Mouse (Mus musculus) gastrocnemius, postnatal 25 days (tissue): ENCODE data around the gene Tns1. TPM values are rescaled to one million over a fixed set of nuclear protein-coding genes. Genes with fewer than 3 reads are reported as not detected.
"Not testable (repeated sequence)": the region's sequence is repeated elsewhere in the genome, so short reads cannot be mapped to it uniquely, and the experiment has no call there.

Experiments
- DNase-seq: peaks from one replicate; pipeline ENCODE4 v3.0.0; 2022
- total RNA-seq, 2 experiments: library from RNA; stranded (reverse); gene quantifications; 1 replicate in 1 of 2; 2 replicates in 1 of 2; pipeline ENCODE4 v1.2.3; 2021

Tns1 gene
- total RNA-seq, 2 experiments from 2014 or later: 205 to 234 TPM

DNA sequence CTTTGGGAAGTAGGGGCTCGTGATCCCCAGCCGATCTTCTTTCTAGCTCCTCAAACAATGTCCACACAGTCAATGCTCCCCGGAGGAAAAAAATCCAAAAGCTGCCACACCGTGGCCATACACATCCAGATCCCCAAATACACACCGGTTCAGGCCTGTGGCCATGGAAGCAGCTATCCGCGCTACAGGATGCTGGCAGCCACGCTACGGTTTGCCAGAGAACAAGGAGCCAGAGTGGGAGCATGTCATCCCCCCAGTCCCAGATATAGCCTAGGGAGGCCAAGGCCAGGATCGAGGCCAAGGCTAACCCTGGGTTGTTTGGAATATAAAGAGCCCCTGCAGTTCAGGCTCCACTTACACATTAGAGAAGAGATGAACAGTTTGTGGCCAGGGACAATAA lies 211.8 kb downstream of the Tns1 start:
- no peak for DNase-seq

DNA sequence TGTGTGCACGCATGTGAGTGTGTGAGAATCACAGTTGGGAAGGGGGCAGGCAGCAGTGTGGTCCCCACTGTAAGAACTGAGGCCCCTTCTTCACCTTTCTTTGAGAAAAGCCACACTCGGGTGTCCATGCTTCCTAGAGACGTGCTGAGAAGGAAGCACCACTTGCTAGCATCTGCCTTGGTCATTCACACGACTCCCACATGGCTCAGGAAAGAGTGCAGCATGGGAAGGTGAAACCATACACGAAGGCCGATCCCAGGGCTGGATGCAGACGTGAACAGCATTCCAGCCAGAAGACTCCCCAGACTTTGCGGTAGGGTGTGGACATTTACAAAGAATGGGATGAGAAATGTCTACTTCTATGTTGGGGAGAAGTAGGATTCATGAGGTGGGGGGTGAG lies 212.3 kb downstream of the Tns1 start:
- no peak for DNase-seq

DNA sequence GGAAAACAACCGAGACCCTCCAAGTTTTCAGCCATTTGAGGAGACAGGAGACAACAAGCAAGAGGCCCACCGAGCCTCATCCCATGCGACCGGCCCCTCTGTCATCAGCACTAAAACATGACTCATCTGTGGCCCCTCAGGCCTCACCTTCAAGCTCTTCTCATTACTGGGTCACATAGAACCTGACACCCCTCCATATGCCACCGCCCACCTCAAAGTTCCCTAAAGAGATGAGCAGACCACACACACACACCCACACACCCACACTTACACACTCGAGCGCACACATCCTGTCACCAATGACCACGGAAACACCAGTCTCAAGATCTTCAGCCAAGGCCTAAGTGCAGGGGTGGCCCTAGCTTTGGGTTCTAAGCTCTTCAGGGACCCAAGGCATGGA lies 213.5 kb downstream of the Tns1 start:
- DNase-seq: no peak

DNA sequence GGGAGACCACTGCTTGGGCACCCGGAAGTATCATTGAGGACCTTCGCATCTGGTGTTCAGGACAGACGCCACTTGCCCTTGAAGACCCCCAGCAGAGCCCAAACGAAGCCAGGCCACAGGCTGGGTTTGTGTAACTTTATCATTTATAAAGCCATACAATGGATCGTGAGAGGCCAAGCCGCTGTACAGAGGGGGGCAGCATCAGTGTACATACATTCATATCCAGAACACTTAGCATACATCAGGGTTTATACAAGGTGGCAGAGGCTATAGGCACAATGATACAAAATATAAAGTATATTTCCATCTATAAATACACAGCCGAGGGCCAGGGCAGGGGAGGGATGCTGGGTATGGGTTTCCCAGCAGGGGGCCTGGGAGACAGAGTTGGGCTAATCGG lies 214.1 kb downstream of the Tns1 start:
- no peak for DNase-seq

DNA sequence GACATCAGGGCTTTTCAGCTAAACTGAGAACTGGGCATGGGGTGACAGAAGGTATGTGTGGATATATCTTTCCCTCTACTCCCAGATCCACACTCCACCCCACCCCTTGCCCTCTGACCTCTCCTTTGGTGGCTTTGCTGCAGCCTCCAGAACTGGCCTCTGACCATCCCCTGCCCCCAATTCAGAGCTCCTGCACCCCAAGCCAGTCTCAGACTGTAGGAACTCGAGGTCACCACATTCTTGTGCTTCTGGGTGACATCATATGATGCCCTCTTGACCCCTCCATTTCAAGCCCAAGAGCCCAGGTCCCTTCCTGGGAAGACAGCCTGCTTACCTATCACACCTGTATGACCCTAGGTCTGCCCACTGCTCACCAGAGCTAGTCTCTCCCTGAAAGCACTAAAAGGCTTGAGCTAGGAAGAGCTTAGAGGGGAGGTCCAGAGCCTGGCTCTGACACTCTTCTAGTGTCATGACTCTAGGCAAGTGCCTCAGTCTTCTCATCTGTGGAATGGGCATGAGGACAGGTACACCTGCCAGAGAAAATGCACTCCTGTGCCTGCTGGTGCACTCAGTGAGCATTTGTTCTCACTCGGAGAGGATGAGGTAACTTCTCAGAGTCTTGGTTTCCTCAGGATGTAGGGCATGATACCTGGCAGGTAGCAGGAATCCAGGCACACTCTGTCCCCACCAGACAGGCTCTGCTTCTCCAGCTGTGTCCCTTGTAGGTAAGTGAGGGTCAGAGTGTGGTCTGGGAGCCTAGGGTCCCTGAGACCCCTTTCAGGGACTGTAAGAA lies 214.9 kb downstream of the Tns1 start:
- DNase-seq: no peak

DNA sequence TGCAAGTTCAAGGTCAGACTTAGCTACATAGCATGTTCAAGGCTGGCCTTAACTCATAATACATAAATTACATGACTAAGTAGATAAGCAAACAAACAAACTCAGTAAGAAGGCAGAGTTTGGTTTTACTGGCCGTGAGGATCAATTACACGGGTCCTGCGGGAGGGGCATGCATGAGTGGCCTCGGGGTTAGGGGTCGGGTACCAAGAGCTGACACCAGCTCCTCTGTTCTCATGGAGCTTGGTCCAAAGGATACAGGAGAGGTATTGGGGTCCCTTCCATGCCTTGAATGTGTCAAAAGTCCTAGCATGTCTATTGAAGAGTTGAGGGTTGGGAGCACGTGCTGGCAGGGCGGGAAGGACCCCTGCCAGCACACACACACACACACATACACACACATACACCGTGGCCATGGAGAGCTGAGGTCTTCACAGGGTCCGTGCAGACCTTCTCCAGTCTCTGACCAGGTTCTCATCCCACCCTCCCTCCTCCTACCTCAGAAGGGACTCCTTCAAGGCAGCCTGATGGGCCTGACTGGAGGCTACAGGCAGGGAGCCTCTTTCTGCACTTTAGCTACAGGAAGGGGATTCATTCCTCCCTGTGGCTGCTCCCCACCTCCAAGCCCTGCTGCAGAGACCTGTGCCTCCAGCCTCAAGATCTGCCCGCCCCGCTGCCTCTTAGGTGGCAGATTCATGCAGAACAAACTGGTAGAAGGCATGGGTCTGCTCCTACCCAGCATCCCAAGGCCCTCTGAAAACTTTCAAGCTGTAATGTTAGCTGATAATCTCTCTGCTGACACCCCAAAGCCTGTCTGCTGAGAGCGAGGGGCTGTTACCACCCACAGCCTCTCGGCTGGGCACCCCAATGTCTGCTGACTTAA lies 215.9 kb downstream of the Tns1 start:
- no peak for DNase-seq

DNA sequence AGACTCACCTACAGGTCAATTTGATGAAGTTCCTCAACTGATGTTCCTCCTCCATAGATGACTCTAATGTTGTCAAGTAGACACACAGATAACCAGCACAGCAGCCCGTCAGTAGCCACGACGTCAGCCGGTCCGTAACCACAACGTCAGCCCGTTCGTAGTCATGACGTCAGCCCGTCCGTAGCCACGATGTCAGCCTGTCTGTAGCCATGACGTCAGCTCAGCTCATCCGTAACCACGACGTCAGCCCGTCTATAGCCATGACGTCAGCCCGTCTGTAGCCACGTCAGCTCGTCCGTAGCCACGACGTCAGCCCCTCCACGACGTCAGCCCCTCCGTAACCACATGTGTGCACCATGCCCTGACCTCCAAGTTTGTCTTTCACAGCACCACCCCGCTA lies 217.1 kb downstream of the Tns1 start:
- DNase-seq: no peak

DNA sequence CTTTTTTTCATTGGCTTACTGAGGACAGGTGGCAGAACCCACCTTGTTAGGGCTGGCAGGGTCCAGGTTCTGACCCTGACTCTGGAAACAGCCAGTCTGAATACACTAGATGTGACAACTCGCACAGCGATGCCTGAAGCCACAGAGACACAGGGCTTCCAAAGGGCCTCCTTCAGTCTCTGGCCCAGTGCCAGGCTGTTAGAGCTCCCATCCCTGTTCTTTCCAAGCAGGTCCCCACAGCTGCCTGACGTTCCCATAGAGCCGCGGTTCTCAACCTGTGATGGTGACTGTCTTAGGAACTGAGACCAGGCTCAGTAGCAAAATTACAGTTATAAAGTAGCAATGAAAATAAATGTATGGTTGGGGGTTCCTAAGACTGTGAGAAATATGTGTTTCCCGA lies 217.9 kb downstream of the Tns1 start:
- DNase-seq: peak; percentile 12

DNA sequence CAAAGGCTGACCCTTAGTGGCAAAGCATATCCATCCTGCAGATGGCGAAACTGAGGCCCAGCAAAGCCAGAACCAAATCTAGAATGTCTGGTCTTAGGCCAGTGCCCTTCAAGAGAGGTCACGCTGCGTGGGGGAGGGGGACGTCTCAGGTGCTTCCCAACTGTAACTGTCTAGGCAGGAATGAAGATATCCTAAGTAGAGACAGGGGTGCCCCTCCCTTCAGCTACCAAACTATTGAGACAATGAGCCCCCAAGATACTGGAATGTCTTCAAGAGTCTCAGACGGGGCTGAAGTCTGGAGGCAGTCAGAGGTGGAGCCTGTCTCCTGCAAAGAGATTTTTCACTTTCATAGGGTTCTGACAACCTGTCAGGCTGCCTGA lies 218.4 kb downstream of the Tns1 start:
- no peak for DNase-seq

DNA sequence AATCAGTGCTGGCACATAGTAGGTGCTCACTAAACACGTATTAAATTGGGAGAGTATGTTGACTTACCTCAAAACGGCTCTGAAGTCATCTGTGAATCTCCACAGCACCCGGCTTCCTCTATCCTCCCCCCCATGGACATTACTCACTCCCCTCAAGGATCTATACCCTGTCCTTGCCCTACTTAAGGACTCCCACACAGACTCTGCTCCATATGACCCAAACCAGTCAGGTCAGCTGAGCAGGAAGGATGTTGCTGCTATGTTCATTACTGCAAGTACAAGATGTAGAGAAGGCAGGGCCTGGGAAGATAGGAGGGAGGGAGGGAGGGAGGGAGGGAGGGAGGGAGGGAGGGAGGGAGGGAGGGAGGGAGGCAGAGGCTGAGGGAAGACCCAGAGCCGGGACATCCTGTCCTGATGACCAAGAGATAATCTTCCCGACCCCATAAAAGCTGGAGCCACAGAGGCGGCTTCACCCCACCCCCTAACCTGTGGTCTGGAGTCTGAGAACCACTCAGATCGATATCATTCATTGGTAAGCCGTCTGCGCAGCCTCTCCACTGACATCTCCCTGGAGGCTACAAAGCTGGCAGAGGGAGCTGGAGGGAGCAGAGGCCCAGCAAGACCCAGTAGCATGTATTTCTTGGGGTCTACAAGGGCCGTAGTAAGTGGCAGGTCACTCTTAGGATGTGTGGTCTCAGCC lies 219.0 kb downstream of the Tns1 start:
- peak; percentile 14 for DNase-seq

DNA sequence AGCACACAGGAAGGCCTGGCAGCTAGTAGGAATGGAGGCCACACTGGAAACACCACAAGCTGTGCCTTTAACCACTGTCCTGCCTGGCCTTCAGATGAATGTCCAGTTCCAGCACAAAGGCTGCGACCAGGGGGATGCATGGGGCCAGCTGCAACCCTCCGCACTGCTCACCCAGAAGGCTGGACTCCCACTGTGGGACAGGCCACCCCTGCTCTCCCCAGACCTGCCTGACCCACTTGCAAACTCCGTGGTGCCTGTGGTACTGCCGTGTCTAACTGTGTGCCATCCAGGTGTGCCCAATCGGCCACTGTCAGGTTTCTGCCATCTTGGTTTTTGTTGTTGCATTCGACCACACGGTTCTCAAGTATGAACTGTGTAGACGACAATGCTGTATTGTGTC lies 219.6 kb downstream of the Tns1 start:
- no peak for DNase-seq

DNA sequence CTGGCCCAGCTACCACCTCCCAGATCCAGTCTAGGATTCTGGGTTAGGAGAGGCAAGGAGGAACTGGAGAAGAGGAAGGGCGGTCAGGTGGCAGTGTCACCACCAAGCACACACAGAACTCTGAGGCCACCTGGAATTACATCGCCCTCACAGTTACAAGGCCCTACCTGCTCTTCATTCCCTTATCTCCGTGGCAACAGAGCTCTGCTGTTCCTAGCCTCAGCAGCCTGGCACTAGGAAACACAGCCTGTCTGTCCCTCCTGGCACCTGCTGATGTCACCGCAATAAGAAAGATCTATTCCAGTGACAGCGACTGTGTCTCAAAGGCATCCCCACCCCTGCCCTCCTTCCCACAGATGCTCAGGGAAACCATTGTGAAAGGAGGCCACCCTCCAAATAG lies 221.2 kb downstream of the Tns1 start:
- DNase-seq: no peak

DNA sequence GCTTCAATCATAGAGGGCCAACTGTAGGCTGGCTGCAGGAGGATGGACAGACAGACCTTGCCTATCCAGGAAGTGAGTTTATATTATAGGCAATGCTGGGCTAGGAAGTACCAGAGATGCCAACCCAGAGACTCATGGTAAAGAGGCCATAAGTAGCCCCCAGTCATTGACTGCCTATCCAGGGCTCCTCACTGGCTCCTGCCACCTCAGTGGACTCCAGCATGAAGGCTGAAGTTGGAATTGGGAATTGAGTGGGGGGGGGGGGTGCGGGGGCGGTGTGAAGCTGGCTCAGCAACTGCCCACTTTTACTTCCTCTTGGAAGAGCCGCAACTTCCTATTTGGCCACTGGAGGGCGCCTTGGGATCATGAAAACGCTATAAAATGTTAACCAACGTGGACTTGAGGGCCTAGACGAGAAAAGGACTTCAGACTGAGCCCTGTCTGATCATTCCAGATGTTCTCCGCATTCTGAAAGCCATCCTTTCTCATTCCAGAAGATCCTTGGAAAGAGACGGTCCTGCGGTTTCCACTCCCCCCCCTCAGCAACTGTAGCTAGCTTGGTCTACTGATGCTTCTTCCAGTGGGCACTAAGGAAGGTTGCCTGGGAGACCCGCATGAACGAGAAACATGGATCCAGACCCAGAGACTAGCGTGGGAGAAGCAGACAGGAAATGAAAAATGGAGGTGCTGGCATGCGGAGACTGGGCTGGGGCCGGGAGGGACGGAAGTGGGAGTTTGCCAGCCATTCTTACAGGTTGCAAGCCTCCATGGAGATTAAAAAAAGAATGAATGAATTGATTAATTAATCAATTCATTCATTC lies 221.9 kb downstream of the Tns1 start:
- peak; percentile 29 for DNase-seq

DNA sequence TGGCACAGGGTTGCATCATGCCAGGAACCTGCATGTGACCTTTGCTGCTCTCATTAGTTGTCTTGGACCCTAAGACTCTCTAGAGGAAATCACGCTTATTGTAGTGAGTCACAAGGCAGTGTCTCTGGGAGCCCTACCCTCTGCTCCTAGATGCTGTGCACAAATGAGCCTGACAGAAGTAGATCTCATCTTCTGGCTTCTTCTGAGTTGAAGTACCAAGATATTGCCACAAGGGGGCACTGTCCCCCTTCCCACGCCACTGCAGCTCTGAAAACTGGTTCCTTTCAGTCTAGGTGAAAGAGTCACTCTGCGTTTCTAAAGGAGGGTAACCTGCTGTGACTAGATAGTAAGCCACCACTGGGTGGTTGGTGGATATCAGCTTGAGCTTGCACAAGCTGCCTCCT lies 222.8 kb downstream of the Tns1 start:
- peak; percentile 46 for DNase-seq

DNA sequence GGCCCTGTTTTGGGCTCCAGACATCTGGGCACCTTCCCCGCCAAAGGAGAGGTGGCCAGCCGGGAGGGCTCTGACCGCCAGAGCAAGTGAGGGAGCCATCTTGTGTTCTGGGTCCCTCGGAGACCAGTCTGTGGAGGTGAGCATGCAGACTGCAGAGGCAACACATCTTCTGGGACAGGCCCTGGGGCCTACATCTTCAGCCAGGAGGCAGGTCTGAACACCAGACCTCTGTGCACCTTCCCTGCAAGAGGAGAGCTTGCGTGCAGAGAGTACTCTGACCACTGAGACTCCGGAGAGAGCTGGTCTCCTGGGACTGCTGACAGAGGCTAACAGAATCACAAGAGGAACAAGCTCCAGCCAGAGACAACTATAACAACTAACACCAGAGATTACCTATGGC lies 228.8 kb downstream of the Tns1 start:
- not testable (repeated sequence) for DNase-seq

DNA sequence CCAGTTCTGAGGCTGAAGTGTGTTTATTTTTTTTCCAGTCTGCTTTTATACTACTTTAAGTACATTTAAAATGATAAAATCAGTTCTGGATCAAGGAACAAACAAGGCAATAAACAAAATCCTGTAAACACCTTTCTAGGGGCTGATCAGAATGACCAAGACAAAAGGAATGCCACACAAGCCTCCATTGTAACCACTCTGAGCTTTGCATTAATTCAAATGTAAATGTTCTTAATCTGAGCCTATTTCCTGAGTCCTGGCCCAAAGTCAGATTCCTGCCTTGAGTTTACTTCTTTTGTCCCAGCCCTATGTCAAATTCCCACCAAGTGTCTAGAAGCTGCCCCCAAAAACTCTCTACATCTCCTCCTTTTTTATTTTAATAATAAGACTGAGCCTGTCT lies 243.5 kb downstream of the Tns1 start:
- DNase-seq: no peak

DNA sequence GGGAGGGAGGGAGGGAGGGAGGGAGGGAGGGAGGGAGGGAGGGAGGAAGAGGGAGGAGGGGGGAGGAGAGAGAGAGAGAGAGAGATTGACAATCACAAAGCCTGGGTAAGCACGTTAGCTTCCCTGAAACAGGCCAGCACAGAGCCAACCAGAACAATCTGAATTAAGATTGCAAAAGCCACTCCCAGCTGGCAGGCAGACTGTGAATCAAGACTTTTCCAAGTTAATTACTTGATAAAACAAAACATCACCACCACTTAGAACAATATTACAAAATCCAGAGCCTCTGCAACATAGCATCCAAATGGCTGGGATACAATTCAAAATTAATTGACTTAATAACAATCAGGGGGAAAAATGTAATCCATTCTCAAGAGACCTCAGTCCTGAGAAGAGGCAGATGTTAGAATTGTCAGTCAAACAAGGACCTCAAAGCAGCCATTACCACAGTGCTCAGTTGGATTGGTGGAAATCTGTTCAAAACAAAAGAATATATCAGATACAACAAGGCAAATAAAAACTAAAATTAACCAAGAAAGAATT lies 248.5 kb downstream of the Tns1 start:
- DNase-seq: no peak

DNA sequence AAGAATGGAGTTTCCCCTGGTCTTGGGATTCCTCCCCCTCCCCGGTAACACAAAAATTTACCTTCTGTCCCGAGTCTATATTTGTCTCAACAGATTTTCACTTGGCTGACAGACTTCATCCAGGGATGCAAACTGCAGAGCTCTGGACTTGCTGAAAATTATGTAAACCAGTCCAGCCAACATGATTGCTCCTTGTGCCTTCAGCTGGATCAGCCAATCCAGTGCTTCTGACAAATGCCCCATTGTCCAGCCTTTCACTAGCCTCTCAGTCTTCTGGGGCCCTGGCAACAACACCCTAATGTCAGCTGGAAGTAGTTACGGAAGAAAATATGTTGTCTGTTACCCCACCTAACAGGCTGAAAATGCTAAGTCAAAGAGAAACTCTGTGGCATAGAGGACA lies 259.9 kb downstream of the Tns1 start:
- no peak for DNase-seq

DNA sequence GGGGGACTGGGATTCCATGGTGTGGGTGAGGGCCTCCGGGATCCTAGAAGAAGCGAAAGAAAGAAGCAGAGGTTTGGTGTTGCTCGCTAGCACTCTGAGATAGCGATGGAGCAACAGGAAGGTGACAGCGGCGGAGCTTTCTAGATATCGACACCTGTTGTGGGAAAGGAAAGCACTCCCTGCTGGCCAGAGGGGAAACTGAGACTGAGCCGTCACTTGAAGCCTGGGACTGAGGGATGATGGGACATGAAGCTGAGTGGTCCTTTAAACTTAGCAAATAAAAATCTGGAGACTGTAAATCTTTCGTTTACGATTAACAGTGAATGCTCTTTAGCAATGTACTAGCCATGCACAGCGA lies 261.2 kb downstream of the Tns1 start:
- no peak for DNase-seq

DNA sequence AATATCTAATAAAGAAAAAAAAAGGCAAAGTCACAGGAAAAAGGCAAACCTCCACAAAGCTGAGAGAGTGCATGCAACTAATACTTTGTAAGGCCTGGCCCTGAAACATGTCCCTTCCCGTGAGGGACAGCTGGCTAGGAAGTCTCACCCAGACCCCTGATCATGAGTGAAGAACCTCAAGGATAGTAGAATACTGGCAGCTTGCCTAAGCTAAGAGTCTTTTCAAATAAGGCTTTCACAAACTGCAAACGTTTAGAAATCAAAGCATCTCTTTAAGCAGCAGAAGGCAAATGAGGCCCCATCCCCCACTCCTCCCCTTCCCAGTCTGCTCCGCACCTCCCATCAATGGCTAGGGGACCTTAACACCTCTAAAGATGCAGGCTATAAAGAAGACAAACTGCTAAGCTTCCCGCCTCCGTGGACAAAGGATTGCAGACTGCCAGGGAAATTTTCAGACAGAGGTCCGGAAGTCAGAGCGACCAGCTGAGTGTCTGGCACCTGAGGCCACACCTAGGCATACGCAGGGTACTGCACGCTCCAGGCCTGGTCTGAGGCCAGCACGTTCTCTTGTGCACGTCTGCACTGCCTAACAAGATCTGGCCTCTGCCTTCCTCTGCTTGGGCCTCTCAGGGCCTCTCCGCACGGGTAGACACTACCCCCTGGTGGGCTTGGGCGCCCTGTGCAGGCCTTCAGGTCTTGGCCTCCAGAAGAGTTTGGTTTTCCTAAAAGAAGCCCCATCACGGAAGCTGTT lies 261.8 kb downstream of the Tns1 start:
- DNase-seq: peak; percentile 50

DNA sequence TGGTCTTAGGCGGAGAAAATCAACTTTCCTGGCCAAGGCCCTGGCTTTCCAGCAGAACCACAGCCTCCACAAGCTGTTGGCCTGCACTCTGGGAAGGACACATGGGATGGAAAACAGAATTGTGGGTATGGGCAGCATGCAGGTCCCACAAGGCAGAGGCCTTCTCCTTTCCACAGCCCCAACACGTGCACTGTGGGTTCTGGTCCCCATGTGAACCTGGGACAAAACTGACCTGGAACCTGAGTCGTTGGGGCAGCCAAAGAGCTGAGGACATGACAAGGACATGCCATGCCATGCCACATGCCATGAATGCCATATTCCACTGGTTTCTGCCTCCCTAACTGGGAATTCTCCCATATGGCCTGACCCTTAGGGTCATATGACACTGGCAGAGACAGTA lies 263.8 kb downstream of the Tns1 start:
- no peak for DNase-seq
